Mouse (Mus musculus) monocyte, adult 5-6 weeks (primary cell): Measurements from ENCODE around the gene Trpd52l3. TPM values are rescaled to one million over a fixed set of nuclear protein-coding genes. Genes with fewer than 3 reads are reported as not detected.

Experiments
- ATAC-seq: fragments of 153-309, 156-312 bp; replicated peaks from 2 replicates; pipeline ENCODE4 v1.8.0; 2017; ENCODE audit warnings: mild to moderate bottlenecking; ENCODE audit not compliant: low TSS enrichment, insufficient number of reproducible peaks, severe bottlenecking, poor library complexity, low FRiP score
- total RNA-seq: library from RNA; stranded (forward); fragments of 200-1000, 200-491, 200-594 nt; gene quantifications from 3 replicates; pipeline ENCODE4 v1.2.3, GENCODE M21; 2017

Trpd52l3 gene
- not detected in 3 replicates for total RNA-seq

GRCm38 (mm10) chr19:30003621-30004020 lies at the start of gene Trpd52l3:
Gene Trpd52l3, plus strand, starts transcription at chr19:30003790.
- no peak for ATAC-seq

GRCm38 (mm10) chr19:29953833-29954232 lies 49.8 kb upstream of the Trpd52l3 start:
- ATAC-seq, result no peak

DNA sequence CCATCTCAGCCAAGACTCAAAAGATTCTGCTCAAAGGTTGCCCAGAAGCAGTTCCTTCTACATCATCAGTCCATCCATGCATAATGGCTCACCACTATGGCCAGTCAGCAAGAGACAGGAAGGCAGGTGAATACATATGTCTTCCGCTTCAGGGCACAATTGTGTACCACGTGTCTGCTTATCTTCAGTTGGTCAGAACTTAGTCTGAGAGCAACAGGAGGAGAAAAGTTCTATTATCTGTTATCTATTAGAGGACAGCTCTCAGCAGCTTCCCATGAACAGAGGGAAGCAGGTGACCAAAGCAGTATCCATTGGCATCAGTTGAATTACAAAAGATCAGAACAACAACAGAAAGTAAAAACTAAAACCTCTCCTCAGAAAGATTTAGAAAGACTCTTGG lies 48.1 kb upstream of the Trpd52l3 start:
- no peak for ATAC-seq

GRCm38 (mm10) chr19:29960906-29961305 lies 42.7 kb upstream of the Trpd52l3 start:
- ATAC-seq, result no peak

DNA sequence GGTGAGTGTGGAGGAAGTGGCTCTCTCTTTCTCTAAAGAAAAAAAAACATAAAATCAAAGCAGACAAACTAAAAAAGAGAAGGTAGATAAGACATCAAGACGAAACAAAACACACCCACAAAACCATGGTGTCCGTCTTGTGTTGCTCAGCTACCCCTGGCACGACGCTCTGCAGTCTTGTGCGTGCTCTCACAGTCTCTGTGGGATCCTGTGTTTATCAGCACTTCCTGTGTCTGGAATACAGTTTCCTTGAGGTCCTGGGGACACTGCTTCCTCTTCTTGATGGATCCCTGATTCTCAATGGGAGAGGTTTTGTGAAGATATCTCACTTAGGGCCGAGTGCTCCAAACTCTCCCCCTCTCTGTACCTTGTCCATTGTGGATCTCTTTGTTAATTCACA lies 41.7 kb upstream of the Trpd52l3 start:
- no peak for ATAC-seq

GRCm38 (mm10) chr19:29963598-29964092 lies 39.9 kb upstream of the Trpd52l3 start:
- ATAC-seq, result no peak

DNA sequence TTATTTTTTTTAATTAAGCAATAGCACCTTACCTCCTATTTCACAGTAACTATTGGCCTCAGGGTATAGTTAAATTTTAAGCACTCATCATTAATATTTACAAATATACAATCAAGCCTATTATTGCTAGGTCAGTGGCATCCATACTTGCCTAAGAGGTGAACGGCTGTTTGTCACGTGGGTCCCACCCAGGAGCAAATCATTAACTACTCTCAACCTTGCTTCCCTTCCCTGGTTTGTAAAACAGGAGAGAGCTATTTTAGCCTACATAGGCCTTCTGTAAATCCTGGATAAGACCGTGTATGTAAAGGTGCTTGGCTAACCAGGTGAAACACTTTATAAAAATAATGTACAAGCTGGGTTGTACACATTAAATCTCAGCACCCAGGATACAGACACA lies 35.6 kb upstream of the Trpd52l3 start:
- ATAC-seq, result no peak

- no peak for ATAC-seq
Observed at GRCm38 (mm10) chr19:29973396-29973795, 30.2 kb upstream of the Trpd52l3 start.

GRCm38 (mm10) chr19:29978847-29979246 lies 24.7 kb upstream of the Trpd52l3 start:
- no peak for ATAC-seq

- no peak for ATAC-seq
Observed at GRCm38 (mm10) chr19:29979452-29980089, 24.0 kb upstream of the Trpd52l3 start.

- no peak for ATAC-seq
Observed at GRCm38 (mm10) chr19:29984208-29985005, 19.2 kb upstream of the Trpd52l3 start.

- no peak for ATAC-seq
Observed at GRCm38 (mm10) chr19:29986464-29987091, 17.0 kb upstream of the Trpd52l3 start.

DNA sequence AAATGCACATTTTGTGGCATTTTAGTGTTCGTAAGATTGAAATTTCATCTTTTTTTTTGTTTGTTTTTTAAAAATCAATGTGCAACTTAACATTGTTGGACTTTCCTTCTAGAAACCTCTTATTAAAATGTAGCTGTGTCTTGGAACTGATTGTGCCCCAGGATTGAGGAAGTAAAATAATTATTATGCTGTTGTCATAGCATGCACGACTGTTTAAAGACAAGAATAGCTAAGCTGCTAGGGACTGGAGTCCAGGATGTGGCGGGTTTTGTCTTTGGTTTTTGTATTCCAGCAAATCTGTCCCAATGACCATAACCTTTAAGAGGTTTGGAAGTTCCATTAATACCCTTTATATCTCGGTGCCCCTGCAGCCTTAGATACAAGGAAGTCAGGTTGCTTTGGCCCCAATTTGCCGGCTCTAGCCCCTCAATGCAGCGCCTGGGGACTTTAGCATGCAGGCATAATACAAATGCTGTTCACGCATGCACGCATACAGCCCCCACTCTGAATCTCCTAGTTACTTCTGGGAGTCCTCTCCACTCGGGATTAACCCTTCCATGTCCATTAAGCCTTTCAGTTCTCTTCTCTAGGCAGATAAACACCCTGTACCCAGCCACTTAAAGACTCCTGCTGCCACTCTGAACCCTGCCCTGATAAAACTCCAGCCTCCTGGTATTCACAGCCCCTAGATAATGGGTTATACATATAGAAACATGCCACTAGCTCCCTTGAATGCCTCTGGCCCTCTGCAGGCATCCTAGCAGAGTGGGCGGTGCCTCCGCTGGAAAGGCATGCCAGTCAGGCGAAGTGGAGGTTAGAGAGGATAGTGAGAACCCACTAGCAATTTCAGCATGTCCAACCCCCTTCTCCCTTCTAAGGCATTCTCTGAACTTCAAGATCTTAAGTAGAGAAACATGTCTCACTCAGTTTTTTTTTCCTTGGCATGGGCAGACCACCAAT lies 2.9 kb upstream of the Trpd52l3 start:
- no peak for ATAC-seq

DNA sequence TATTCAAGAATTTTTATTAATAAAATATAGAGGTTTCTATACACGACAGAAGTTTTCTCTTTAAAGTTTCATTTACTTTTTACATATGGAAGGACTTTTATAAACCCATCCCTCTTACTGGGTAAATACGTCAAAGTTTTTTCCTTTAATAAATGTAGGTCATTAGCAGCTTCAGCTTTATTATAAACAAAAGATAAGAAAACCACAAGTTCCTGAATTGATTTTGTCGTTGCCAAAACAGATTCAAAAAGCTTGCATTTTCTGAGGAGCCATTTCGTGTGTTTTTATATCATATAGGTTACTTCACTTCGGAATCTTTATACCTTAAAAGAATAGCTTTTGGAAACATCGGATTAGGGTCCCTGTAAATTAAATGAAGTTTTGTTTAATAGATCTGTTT lies 2.0 kb upstream of the Trpd52l3 start:
- no peak for ATAC-seq

DNA sequence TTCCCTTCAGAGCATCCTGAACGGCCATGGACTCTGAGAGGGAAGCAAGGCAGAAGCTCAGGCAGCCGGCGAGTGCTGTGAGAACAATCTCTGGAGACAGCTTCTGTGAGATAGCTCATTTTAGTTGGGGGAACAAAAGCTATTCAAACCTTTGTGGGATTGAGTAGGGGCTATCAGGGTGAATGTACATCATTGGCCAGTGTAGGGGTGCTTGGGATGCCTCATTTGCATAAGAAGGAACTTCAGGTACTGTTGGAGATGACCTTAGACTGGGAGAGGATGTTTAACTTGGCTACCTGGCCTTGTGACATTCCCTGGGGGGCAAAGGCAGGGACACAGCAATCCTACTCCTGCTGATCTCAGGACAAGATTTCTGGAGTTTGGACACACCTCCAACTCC lies 2.8 kb downstream of the Trpd52l3 start:
- no peak for ATAC-seq

GRCm38 (mm10) chr19:30010520-30011296 lies 7.1 kb downstream of the Trpd52l3 start:
- ATAC-seq, result no peak

DNA sequence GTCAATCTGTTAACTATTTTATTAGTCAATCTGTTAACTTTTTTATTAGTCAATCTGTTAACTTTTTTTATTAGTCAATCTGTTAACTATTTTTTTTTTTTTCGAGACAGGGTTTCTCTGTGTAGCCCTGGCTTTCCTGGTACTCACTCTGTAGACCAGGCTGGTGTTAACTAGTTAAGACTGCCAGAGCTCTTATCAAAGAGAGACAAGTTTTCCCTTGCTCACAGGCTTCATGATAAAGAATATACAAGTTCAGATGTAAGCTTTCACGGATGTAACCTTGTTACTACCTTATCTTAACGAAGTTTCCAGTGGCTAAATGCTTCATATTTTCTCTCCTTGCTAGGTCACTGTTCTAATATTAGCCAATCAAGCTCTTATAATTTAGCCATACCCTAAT lies 10.7 kb downstream of the Trpd52l3 start:
- no peak for ATAC-seq

DNA sequence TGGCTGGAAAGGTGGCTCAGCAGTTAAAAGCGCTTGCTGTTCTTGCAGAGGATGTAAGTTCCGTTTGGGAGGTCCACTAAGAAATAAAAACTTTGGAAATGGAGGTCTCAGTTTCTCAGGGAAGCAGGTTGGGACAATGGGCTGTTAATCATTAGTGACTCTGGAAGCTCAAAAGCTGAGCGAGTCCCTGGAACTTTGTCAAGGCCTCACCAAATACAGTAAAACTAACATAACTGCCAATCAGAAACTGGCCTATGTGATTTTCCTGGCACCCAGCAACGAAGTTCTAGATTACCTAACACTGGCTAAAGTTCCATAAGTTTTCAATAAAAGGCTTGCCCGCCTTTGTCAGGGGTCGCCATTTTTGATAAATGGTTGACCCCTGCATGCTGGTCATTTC lies 12.6 kb downstream of the Trpd52l3 start:
- no peak for ATAC-seq
